Mouse (Mus musculus) R1 (cell line): ENCODE measurements around the gene Rmnd5b.
"Not testable (repeated sequence)": the region's sequence is repeated elsewhere in the genome, so short reads cannot be mapped to it uniquely, and the experiment has no call there.

Source experiments
- DNase-seq: peaks from one replicate; pipeline ENCODE4 v3.0.0-alpha.2; 2018; ENCODE audit warnings: low read depth, low spot score

Gene Rmnd5b

GRCm38 (mm10) chr11:51635525-51636322 lies at the start of gene Rmnd5b:
TSS of gene Rmnd5b (minus strand) at chr11:51635896.
- peak; percentile 93 for DNase-seq

DNA sequence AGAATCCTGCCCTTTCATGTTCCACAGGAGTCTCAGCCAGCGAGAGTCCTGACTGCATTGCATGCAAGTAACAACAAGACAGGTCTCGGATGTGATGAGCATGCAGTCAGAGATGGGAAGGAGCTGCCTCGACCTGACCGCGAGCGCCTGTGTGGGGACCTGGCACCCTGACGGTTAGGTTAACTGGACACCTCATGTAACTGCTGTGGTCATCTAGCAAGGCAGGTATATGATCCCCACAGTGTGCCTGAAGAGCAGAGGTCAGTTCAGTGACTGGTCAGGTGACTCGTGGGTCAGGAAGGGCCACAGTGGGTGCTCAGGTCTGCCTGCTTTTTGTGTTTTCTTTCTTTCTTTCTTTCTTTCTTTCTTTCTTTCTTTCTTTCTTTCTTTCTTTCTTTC lies 46.3 kb upstream of the Rmnd5b start:
- DNase-seq = no peak

GRCm38 (mm10) chr11:51681324-51681975 lies 45.8 kb upstream of the Rmnd5b start:
- DNase-seq = peak; percentile 91

GRCm38 (mm10) chr11:51679466-51679865 lies 43.8 kb upstream of the Rmnd5b start:
- DNase-seq = no peak

DNA sequence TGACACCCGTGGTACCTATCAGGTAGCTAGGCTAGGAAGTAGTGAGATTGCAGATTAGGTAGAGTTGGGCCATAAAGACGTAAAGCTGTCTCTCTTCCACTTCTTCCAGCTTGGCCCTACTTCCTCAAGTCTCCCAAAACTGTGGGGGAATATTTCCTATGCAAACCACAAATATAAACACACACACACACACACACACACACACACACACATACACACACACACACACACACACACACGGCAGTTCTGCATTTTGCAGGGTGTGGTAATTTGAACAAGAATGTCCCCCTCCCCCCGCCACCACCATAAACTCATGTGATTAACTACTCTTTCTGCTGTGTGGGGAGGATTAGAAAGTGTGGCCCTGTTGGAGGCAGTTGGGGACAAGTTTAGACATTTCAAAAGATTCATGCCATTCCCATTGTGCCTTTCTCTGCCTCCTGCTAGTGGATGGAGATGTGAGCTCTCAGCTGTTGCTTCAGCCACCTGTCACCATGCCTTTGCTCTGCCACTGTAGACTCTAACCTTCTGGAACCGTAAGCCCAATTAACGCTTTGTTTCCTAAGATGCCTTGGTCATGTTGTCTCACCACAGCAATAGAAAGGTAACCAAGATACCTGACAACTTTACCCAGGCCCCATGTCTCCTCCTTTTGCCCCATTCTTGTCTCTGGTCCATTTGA lies 42.2 kb upstream of the Rmnd5b start:
- DNase-seq = no peak

DNA sequence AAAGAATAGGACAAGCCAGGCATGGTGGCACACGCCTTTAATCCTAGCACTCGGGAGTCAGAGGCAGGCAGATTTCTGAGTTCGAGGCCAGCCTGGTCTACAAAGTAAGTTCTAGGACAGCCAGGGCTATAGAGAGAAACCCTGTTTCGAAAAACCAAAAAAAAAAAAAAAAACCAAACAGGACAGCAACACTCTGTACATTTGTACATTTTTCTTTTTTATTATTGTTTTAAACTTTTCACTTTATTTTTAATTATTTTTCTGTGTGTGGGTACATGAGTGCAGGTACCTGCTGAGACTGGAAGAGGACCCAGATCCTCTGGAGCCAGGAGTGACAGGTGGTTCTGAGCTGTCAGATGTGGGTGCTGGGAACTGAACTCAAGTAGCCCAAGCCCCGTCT lies 39.7 kb upstream of the Rmnd5b start:
- DNase-seq = no peak

- no peak for DNase-seq
Measured at GRCm38 (mm10) chr11:51673291-51673690, 37.6 kb upstream of the Rmnd5b start.

DNA sequence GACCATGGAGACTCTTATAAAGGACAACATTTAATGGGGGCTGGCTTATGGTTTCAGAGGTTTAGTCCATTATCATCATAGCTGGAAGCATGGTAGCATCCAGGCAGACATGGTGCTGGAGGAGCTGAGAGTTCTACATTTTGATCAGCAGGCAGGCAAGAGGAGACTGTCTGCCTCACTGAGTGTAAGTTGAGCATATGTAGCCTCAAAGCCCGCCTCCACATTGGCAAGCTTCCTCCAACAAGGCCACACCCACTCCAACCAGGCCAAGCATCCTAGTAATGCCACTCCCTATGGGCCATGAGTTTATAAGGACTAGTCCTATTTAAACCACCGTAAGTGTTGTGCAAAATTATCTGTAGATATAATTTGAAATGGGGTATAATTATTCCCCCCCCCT lies 35.7 kb upstream of the Rmnd5b start:
- DNase-seq = no peak

GRCm38 (mm10) chr11:51670846-51671245 lies 35.1 kb upstream of the Rmnd5b start:
- no peak for DNase-seq

- not testable (repeated sequence) for DNase-seq
Measured at GRCm38 (mm10) chr11:51664747-51665146, 29.1 kb upstream of the Rmnd5b start.

DNA sequence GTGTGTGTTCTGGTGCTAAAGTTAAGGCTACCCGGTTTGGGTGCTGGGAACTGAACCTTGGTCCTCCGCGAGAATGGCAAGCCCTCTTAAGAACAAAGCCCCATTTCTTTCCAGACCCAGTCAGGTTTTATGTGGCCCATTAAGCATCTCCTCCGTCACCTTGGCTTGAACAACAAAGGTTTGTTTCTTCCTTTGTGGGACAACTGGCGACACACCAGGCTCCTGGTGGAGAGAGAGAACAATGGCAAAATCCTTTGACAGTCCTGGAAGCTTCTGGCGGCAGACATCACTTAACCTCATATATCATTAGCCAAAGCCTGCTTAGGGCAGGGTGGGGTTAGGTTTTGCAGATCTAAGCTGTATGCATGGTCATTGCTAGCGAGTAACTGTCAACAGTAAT lies 26.9 kb upstream of the Rmnd5b start:
- DNase-seq = no peak

DNA sequence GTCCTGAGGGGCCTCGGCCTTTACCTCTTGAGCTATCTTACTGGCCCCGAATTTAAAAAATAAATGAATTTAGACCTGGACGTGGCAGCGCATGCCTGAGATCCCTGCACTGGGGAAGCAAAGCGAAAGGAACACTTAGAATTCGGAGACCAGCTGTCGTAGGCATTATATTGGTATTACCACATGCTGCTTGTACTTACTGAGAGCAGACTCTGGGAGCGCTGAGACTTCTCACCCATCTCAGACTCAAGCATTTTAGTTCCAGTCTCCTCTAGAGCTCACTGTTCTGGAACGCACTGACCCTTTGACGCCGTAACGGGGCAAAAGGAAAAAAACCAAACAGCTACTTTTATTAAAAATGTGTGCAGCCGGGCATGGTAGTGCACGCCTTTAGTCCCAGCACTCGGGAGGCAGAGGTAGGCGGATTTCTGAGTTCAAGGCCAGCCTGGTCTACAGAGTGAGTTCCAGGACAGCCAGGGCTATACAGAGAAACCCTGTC lies 26.2 kb upstream of the Rmnd5b start:
- DNase-seq = no peak

GRCm38 (mm10) chr11:51658705-51659104 lies 23.0 kb upstream of the Rmnd5b start:
- peak; percentile 57 for DNase-seq

DNA sequence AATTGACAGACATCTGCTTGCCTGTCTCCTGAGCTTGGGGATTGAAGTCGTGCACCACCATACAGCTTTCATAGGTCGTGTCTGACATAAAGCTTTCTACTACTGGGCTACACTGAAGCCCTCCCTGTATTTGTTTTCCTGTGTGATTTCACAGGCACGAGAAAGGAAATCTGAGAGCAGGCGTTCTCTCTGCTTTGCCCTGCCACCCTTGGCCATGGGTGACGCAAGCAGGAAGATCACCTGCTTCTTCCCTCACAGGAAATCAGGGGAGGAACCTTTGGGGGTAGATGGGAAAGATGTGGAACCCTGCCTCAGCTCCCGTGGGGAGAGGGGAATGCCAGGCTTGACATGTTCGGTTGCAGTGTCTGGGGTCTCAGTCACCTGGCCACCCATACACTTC lies 22.6 kb upstream of the Rmnd5b start:
- no peak for DNase-seq

DNA sequence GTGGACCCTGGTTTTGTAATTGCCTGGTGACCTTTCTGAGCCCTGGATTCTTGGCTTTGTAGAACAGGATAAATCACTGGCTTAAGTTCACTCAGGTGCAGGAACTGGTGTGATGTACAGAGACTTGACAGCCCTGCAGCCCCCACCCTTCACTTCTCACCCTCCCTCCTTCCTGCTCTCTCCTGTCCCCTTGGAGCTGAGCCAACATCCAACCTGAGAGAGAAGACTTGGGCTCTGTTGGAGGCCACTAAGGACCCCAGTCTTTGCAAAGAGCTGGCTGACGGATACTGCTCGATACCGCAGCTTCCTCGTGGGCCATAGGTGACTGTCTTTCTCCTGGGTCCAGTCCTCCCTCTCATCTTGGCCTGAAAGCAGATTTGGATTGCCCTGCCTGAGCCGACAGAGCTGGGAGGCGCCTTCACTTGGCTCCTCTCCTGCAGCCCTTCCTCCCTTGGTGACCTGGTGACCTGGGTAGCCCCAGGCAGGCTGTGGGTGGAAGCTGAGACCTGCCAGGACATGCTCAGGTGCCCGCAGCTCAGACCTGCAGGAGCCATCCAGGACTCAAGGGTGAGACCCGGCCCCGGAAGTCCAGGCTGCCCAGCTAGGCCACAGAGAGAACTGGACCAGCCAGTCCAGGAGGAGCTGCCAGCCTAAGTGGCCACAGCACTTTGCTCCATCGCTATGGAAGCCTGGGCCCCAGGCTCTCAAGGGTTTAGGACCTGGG lies 21.3 kb upstream of the Rmnd5b start:
- no peak for DNase-seq

GRCm38 (mm10) chr11:51654891-51655290 lies 19.2 kb upstream of the Rmnd5b start:
- no peak for DNase-seq

DNA sequence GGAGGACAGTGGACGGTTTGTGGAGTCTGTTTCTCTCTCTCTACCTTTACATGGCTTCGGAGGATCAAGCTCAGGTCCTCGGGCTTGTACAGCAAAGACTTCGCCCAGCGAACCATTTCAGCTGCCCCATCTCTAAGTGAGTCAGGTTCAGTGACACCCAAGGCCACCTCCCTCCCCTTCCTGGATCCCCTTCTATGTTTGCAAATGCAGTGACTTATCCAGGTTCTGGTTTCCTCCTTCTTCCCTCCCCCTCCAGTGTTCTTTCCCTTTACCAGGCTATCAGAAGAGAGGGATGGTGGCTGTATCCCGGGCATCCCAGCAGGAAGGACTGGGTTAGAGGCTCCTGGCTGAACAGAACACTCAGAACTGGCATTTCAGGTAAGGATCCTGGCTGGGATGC lies 18.0 kb upstream of the Rmnd5b start:
- no peak for DNase-seq

DNA sequence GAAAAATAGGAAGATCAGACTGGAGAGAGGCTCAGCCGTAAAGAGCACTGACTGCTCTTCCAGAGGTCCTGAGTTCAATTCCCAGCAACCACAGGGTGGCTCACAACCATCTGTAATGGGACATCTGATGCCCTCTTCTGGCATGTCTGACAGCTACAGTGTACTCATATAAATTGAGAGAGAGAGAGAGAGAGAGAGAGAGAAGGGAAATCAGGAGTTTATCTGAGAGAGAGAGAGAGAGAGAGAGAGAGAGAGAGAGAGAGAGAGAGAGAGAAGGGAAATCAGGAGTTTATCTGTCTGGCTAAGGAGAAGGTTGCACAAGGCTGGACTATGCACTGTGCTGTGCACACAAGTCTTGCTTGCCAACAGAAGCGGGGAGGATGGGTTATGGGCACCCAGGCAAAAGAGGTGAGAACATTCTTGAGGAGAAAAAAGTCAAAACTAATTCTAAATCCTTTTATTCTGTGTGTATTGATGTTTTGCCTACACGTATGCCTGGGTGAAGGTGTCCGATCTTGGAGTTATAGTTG lies 17.3 kb upstream of the Rmnd5b start:
- no peak for DNase-seq

GRCm38 (mm10) chr11:51650691-51651515 lies 15.2 kb upstream of the Rmnd5b start, which contains the start of the genes N4bp3 and D930048N14Rik:
TSS of gene N4bp3 (minus strand) at chr11:51650842.
TSS of gene D930048N14Rik (plus strand) at chr11:51650954.
- DNase-seq = peak; percentile 79

DNA sequence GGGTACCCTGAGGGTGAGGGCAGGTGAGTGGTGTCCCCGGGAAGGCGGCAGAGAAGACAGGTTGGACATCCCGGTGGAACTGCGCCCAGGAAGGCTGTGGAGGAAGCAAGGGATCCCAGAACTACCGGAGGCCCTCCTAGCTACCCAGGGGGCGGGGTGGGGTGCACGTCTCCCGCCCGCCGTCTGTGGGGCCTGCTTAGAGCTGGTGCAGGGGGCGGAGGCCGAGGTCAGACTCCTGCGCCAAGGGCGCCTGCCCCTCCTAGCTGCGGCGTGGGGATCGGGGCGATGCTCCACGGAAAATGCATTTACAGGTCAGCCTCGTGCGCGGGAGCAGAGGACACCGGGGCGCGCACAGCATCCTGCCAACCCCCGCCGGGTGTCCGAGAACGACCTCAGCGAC lies 14.6 kb upstream of the Rmnd5b start:
- DNase-seq = peak; percentile 50

GRCm38 (mm10) chr11:51649889-51650199 lies 14.1 kb upstream of the Rmnd5b start:
- DNase-seq = peak; percentile 63
